Mouse (Mus musculus): ENCODE measurements around the gene Plac9b. TPM values are rescaled to one million over a fixed set of nuclear protein-coding genes. Genes with fewer than 3 reads are reported as not detected.
"Not testable (repeated sequence)": the region's sequence is repeated elsewhere in the genome, so short reads cannot be mapped to it uniquely, and the experiment has no call there.

Gene Plac9b
- polyA plus RNA-seq (2015; fragmentation: Nextera tagmentation; extraction: Ambion mirVana), result 88.7 and 100 TPM in 2 replicates

DNA sequence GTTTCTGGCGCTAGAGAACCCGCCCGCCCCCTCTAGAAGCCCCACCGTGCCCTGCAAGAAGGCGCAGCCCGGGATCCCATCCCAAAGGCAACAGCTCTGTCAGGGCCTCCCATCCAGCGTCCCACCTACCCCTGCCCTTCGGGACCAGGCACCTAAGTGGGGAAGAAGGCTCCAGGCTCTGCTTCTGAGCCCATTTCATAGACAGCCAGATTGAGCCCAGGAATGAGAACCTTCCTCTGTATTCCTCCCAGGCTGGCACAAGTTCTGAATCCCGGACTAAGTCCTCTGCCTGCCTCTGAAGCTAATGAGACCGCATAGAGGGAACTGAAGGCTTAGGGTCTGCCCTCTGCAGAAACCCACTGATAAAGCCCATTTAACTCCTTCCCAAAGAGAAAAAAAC is at the start of gene Plac9b:
Gene Plac9b, minus strand, starts transcription at position 101 of the 400 bp plus-strand sequence.
- H3K4me3 ChIP-seq (ENCODE audit: low read length); H3K9me3 ChIP-seq (ENCODE audit: control insufficient read depth, low read length); H3K4me1 ChIP-seq (replicated peaks; ENCODE audit: control insufficient read depth, insufficient read depth, low read length); H3K27ac ChIP-seq (ENCODE audit: low read length); H3K36me3 ChIP-seq (ENCODE audit: control insufficient read depth, insufficient read depth, low read length); ATAC-seq (ENCODE audit: low read depth); H3K9ac ChIP-seq (ENCODE audit: low read length); H3K27me3 ChIP-seq (ENCODE audit: control insufficient read depth, insufficient read depth, low read depth, low read length); H3K4me2 ChIP-seq (ENCODE audit: low read depth, low read length): not testable (repeated sequence)
- no CpG with 5 or more reads among the region's 10 CpGs for WGBS

DNA sequence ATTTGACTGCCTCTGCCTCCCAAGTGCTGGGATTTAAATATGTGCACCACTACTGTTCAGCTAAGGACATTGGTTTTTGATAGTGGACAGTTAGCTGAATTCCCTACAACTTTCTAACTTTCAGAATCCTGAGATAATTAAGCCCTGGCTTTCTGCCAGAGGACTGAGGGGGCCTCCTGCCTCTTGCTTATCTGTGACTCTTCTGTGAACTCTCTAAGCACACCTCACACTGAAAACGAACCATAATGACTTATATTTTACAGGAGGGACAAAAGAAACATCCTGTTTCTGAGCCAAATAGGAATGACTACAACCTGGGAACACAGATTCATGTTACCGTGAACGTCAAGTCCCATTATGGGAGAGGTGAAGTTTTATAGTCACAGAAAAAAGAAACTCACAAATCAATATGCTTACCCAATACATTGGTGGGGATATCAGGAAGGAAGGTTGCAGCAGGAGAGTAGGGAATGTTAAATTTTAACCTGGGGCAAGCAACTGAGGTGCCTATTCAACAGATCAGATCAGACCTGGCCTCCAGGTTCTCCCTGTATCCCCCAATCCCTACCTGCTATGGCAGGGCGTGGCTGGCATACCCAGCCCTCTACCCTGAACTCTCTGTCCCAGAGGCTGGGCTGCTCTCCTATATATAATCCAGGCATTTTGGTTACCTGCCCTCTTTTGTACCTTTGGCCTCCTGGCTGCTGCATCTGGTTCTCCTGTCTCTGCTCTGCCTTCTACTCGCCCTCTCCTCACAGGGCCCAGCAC is 34.1 kb upstream of the Plac9b start:
- ATAC-seq (ENCODE audit: low read depth), result not testable (repeated sequence)
- WGBS, result no CpG with 5 or more reads among the region's 5 CpGs

GRCm38 (mm10) chr14:26206926-26207247 is 24.6 kb upstream of the Plac9b start, which contains the start of gene Tmem254b:
Tmem254b (minus strand) TSS chr14:26207041.
- not testable (repeated sequence) for H3K27me3 ChIP-seq (ENCODE audit: control insufficient read depth, insufficient read depth, low read depth, low read length); H3K9ac ChIP-seq (ENCODE audit: low read length); H3K4me1 ChIP-seq (replicated peaks; ENCODE audit: control insufficient read depth, insufficient read depth, low read length); H3K4me2 ChIP-seq (ENCODE audit: low read depth, low read length); H3K4me3 ChIP-seq (ENCODE audit: low read length); H3K9me3 ChIP-seq (ENCODE audit: control insufficient read depth, low read length); H3K36me3 ChIP-seq (ENCODE audit: control insufficient read depth, insufficient read depth, low read length); H3K27ac ChIP-seq (ENCODE audit: low read length)
- no CpG with 5 or more reads among the region's 10 CpGs for WGBS
- ATAC-seq (ENCODE audit: low read depth), result peak; percentile 90

More for the DNA sequence above, 34.1 kb upstream of the Plac9b start:
- not testable (repeated sequence) for H3K36me3 ChIP-seq (ENCODE audit: control insufficient read depth, insufficient read depth, low read length); H3K4me1 ChIP-seq (replicated peaks; ENCODE audit: control insufficient read depth, insufficient read depth, low read length); H3K4me3 ChIP-seq (ENCODE audit: low read length); H3K9ac ChIP-seq (ENCODE audit: low read length); H3K4me2 ChIP-seq (ENCODE audit: low read depth, low read length); H3K27ac ChIP-seq (ENCODE audit: low read length); H3K9me3 ChIP-seq (ENCODE audit: control insufficient read depth, low read length); H3K27me3 ChIP-seq (ENCODE audit: control insufficient read depth, insufficient read depth, low read depth, low read length)

DNA sequence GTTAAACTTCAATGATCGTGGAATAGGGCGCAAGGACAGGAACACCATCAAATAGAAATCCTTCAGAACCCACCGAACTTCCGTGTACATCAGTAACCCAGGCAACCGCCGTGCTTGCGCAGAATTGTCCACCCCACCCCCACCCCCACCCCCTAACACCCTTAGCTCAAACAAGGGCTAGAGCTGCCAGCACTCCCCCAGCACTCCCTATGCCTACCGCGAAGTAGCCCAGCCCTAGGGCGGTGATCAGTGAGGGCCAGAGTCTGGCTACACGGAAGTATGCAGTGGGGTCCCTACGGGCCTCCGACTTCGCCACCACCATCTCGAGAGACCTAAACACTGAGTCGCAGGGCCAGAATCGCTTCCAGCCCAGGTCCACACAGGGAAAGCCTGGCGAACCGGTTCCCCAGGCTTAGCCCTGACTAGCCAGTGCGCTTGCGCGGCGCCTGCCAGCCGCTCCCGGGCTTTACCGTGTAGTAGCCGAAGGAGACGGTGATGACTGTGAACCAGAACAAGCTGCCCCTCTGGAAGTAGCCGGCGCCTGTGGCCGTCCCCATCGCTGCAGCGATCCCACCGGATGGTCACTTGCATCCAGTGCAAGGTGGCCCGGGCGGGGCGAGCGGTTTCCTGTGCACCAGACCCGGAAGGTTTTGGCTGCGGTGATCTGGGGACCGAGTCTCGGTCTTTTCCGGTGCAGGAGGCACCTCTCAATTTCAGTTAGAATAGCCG is 24.1 kb upstream of the Plac9b start:
- H3K27me3 ChIP-seq (ENCODE audit: control insufficient read depth, insufficient read depth, low read depth, low read length); H3K36me3 ChIP-seq (ENCODE audit: control insufficient read depth, insufficient read depth, low read length); H3K4me1 ChIP-seq (replicated peaks; ENCODE audit: control insufficient read depth, insufficient read depth, low read length); H3K27ac ChIP-seq (ENCODE audit: low read length); H3K4me3 ChIP-seq (ENCODE audit: low read length); H3K4me2 ChIP-seq (ENCODE audit: low read depth, low read length); H3K9me3 ChIP-seq (ENCODE audit: control insufficient read depth, low read length); H3K9ac ChIP-seq (ENCODE audit: low read length): not testable (repeated sequence)
- ATAC-seq (ENCODE audit: low read depth), result peak; percentile 93
- no CpG with 5 or more reads among the region's 44 CpGs for WGBS

DNA sequence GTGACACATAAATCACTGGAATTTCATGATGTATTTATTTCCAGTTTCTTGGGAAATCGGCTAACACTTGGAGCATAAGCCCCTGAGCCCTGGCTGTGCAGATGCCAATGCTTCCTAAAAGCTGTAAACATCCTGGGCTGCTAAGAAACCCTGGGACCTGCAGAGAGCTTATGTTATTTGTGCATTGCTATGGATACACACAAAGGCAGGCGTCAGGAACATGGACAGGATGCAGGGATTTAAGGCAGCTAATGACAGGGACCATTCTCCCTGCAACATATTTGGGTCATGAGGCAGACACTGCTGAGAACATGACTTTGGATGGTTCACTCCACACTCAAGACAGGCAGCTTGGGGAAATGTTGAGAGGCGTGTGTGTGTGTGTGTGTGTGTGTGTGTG is 15.6 kb upstream of the Plac9b start:
- not testable (repeated sequence) for H3K9me3 ChIP-seq (ENCODE audit: control insufficient read depth, low read length); H3K4me3 ChIP-seq (ENCODE audit: low read length); H3K27ac ChIP-seq (ENCODE audit: low read length); H3K36me3 ChIP-seq (ENCODE audit: control insufficient read depth, insufficient read depth, low read length); H3K4me2 ChIP-seq (ENCODE audit: low read depth, low read length); H3K4me1 ChIP-seq (replicated peaks; ENCODE audit: control insufficient read depth, insufficient read depth, low read length); H3K9ac ChIP-seq (ENCODE audit: low read length); H3K27me3 ChIP-seq (ENCODE audit: control insufficient read depth, insufficient read depth, low read depth, low read length)
- peak; percentile 90 for ATAC-seq (ENCODE audit: low read depth)
- no CpG with 5 or more reads among the region's 3 CpGs for WGBS

- H3K9ac ChIP-seq (ENCODE audit: low read length); H3K27me3 ChIP-seq (ENCODE audit: control insufficient read depth, insufficient read depth, low read depth, low read length); H3K4me3 ChIP-seq (ENCODE audit: low read length); H3K36me3 ChIP-seq (ENCODE audit: control insufficient read depth, insufficient read depth, low read length); H3K9me3 ChIP-seq (ENCODE audit: control insufficient read depth, low read length); H3K4me2 ChIP-seq (ENCODE audit: low read depth, low read length); H3K4me1 ChIP-seq (replicated peaks; ENCODE audit: control insufficient read depth, insufficient read depth, low read length); H3K27ac ChIP-seq (ENCODE audit: low read length): not testable (repeated sequence)
- peak; percentile 65 for ATAC-seq (ENCODE audit: low read depth)
- WGBS, result no CpG with 5 or more reads among the region's 8 CpGs
Measured at GRCm38 (mm10) chr14:26188361-26188760, 6.1 kb upstream of the Plac9b start.

- not testable (repeated sequence) for H3K4me2 ChIP-seq (ENCODE audit: low read depth, low read length); ATAC-seq (ENCODE audit: low read depth)
- no CpG with 5 or more reads among the region's 9 CpGs for WGBS
Measured at GRCm38 (mm10) chr14:26186638-26187037, 4.4 kb upstream of the Plac9b start.

DNA sequence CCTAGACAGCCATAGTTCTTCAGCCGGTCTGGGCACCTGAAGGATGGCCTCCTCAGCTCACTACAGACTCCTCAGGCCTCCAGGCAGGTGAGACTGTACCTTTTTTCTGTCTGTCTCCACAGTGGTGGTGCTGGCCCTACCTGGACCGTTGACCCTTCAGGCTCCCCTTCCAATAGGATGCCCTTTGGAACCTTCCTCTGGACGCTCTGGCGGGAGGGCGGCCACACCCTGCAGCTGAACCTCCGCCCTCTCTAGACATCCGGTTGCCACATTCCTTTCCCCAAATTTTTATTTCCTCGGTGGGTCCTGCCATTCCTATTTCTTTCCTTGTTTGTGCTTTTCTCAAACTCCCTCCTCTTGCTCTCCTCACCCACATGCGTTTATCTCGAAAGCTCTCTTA is 620 bp downstream of the Plac9b start:
- not testable (repeated sequence) for H3K4me2 ChIP-seq (ENCODE audit: low read depth, low read length); H3K9me3 ChIP-seq (ENCODE audit: control insufficient read depth, low read length); H3K9ac ChIP-seq (ENCODE audit: low read length); H3K27ac ChIP-seq (ENCODE audit: low read length); H3K4me3 ChIP-seq (ENCODE audit: low read length); H3K4me1 ChIP-seq (replicated peaks; ENCODE audit: control insufficient read depth, insufficient read depth, low read length); H3K36me3 ChIP-seq (ENCODE audit: control insufficient read depth, insufficient read depth, low read length); H3K27me3 ChIP-seq (ENCODE audit: control insufficient read depth, insufficient read depth, low read depth, low read length)
- peak; percentile 52; the same call in 1 of the 2 replicates for ATAC-seq (ENCODE audit: low read depth)
- WGBS, result no CpG with 5 or more reads among the region's 10 CpGs

More at GRCm38 (mm10) chr14:26186638-26187037, 4.4 kb upstream of the Plac9b start:
- H3K4me3 ChIP-seq (ENCODE audit: low read length); H3K27me3 ChIP-seq (ENCODE audit: control insufficient read depth, insufficient read depth, low read depth, low read length); H3K9ac ChIP-seq (ENCODE audit: low read length); H3K4me1 ChIP-seq (replicated peaks; ENCODE audit: control insufficient read depth, insufficient read depth, low read length); H3K36me3 ChIP-seq (ENCODE audit: control insufficient read depth, insufficient read depth, low read length); H3K27ac ChIP-seq (ENCODE audit: low read length); H3K9me3 ChIP-seq (ENCODE audit: control insufficient read depth, low read length): not testable (repeated sequence)

DNA sequence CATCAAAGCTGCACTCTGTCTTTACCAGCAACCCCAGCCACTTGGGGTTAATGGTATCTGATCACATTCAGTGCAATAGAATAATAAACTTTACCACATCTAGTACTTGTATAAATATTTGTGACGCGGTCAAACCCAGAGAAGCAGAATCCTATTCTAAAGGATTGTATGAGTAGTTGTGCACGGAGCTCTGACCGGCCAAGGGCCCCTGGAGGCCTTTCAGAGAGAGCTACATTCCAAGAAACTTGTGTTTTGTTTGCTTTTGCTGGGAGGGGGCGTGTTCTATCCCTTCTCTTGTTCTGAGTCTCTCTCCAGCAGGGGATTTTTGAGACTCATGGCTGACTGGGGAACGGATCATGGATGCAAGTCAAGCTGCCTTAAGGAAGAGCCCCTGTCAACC is 7.3 kb downstream of the Plac9b start:
- not testable (repeated sequence) for H3K27ac ChIP-seq (ENCODE audit: low read length); H3K9me3 ChIP-seq (ENCODE audit: control insufficient read depth, low read length); H3K36me3 ChIP-seq (ENCODE audit: control insufficient read depth, insufficient read depth, low read length); H3K4me3 ChIP-seq (ENCODE audit: low read length); H3K27me3 ChIP-seq (ENCODE audit: control insufficient read depth, insufficient read depth, low read depth, low read length); H3K4me2 ChIP-seq (ENCODE audit: low read depth, low read length); H3K9ac ChIP-seq (ENCODE audit: low read length); H3K4me1 ChIP-seq (replicated peaks; ENCODE audit: control insufficient read depth, insufficient read depth, low read length)
- WGBS, result no CpG with 5 or more reads among the region's 6 CpGs
- peak; percentile 66; the same call in 1 of the 2 replicates for ATAC-seq (ENCODE audit: low read depth)
